Comparison of ENCODE assay signal across 26 mouse cellular contexts in the genomic region with DNA sequence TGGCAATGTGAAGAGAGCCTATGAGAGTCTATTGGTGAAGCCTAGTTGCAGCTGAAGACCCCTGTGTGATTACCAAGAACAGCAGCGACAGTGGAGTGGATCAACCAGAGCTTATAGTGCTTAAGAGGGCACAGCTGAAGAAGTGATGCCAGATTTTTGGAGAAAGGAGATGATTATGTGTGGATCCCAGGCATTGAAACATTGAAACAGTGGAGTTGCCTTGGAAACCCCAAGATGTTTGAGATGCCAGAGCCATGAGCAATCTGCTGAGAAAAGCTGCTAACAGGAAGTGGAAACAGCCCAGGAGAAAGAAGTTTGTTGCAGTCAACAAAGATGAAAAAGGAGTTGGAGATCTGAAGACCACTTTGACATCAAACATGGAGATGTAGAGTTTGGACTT. TPM values are rescaled to one million over a fixed set of nuclear protein-coding genes. Genes with fewer than 3 reads are reported as not detected.
"Had no signal": no experiment of that assay in that cellular context is flagged by ENCODE, and none has a peak within 500 bp of the region (broad histone marks: within the 10 kb centered on the region; RNA-seq: fewer than 3 reads in every experiment).

No protein-coding gene starts in this region.

- H3K4me3 ChIP-seq: liver, embryonic 15.5 days; lung, embryonic 15.5 days; megakaryocyte, embryonic 14.5 days; midbrain, embryonic 13.5 days; midbrain, embryonic 15.5 days; myocyte; neural tube, embryonic 13.5 days; neural tube, embryonic 15.5 days; stomach, embryonic 15.5 days had no signal

- H3K9ac ChIP-seq: liver, embryonic 15.5 days; liver, postnatal 0 days; lung, embryonic 15.5 days; midbrain, embryonic 13.5 days; midbrain, embryonic 15.5 days; neural tube, embryonic 13.5 days; neural tube, embryonic 15.5 days; stomach, embryonic 15.5 days had no signal

- H3K4me1 ChIP-seq: liver, embryonic 15.5 days; lung, embryonic 15.5 days; megakaryocyte, embryonic 14.5 days; midbrain, embryonic 13.5 days; midbrain, embryonic 15.5 days; neural tube, embryonic 13.5 days; neural tube, embryonic 15.5 days; stomach, embryonic 15.5 days had no signal

- ATAC-seq: liver, postnatal 0 days; midbrain, embryonic 13.5 days; midbrain, embryonic 15.5 days had no signal

- H3K27me3 ChIP-seq: liver, embryonic 15.5 days; lung, embryonic 15.5 days; megakaryocyte, embryonic 14.5 days; midbrain, embryonic 13.5 days; midbrain, embryonic 15.5 days; neural tube, embryonic 13.5 days; neural tube, embryonic 15.5 days; stomach, embryonic 15.5 days had no signal

- DNase-seq: liver, postnatal 0 days; lung, adult 2 months; lung, postnatal 14 days; lung, postnatal 36 days; retina, postnatal 1 day; right cerebral cortex, adult 18-20 months; right cerebral cortex, postnatal 25 days; thymus, adult 18-20 months; thymus, postnatal 14 days; thymus, postnatal 36 days had no signal

- H3K36me3 ChIP-seq: liver, embryonic 15.5 days; lung, embryonic 15.5 days; midbrain, embryonic 13.5 days; midbrain, embryonic 15.5 days; neural tube, embryonic 13.5 days; neural tube, embryonic 15.5 days; stomach, embryonic 15.5 days had no signal

- H3K9me3 ChIP-seq: liver, embryonic 15.5 days; lung, embryonic 15.5 days; stomach, embryonic 15.5 days had no signal

- H3K27ac ChIP-seq: liver, embryonic 15.5 days; lung, embryonic 15.5 days; macrophage; midbrain, embryonic 13.5 days; midbrain, embryonic 15.5 days; neural tube, embryonic 13.5 days; neural tube, embryonic 15.5 days; stomach, embryonic 15.5 days; stomach, postnatal 0 days had no signal

- H3K4me2 ChIP-seq: liver, embryonic 15.5 days; lung, embryonic 15.5 days; midbrain, embryonic 11.5 days; midbrain, embryonic 13.5 days; midbrain, embryonic 15.5 days; neural tube, embryonic 13.5 days; neural tube, embryonic 15.5 days; stomach, embryonic 15.5 days had no signal

RNA-seq across cellular contexts. Expression of gene 2900092C05Rik, which starts 1.4 kb away (rescaled TPM):
- total RNA-seq: megakaryocyte progenitor cell, adult 5-6 weeks had no signal
- polyA plus RNA-seq: liver, embryonic 15.5 days; liver, postnatal 0 days; lung, adult 2 months; lung, embryonic 15.5 days; macrophage; midbrain, embryonic 11.5 days; midbrain, embryonic 13.5 days; midbrain, embryonic 15.5 days; myocyte; neural tube, embryonic 11.5 days; neural tube, embryonic 13.5 days; neural tube, embryonic 15.5 days; spleen, adult 2 months; stomach, embryonic 15.5 days; stomach, postnatal 0 days; thymus, postnatal 0 days had no signal
